Mouse (Mus musculus): Measurements from ENCODE around the gene 1110032A03Rik. TPM values are rescaled to one million over a fixed set of nuclear protein-coding genes. Genes with fewer than 3 reads are reported as not detected.

1110032A03Rik gene
- total RNA-seq, 1 experiment = 6.8 TPM

DNA sequence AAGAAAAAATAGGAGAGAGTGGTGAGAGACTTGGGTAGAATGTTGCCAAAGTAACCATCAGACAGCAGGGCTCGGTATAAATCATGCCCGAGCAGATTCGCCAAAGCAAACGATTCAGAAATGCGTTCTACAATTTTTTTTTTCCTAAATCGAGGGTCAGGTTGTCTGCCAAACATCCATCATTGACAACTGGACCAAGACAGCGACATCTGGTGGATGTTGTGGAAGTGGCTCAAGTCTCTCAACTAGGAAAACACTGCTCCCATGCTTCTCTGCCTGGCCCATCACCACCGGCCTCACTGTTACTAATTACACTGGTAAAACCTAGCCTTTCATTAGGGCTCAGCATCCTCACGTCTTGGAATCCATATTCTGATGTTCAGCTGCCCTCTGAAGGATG, 40.3 kb downstream of the 1110032A03Rik start:
- H3K9me3 ChIP-seq (ENCODE audit: control insufficient read depth, insufficient read depth, low read depth, low read length) = no peaks in the 10 kb centered on the region
- TF ChIP-seq CHD2 (IDR thresholded peaks at IDR 0.05; ENCODE audit: low read depth, low read length) = no peak
- TF ChIP-seq ZNF384 (IDR thresholded peaks at IDR 0.05; ENCODE audit: low read depth, low read length) = peak; percentile 75
- no peak for TF ChIP-seq HCFC1 (IDR thresholded peaks at IDR 0.05; ENCODE audit: borderline replicate concordance, insufficient read depth, low read length)
- no peak for TF ChIP-seq ZC3H11A (IDR thresholded peaks at IDR 0.05; ENCODE audit: borderline replicate concordance, low read depth, low read length)
- no peak for TF ChIP-seq MAFK (IDR thresholded peaks at IDR 0.05; ENCODE audit: insufficient read depth, low read depth, low read length)
- no peak for DNase-seq (ENCODE audit: low read depth, low spot score)
- no peak overlapping the region for H3K4me3 ChIP-seq (ENCODE audit: insufficient read depth in 1 of 2, low read depth in 1 of 2, low read length in 2 of 2, poor library complexity in 1 of 2, severe bottlenecking in 1 of 2)
- H3K27ac ChIP-seq (ENCODE audit: insufficient read depth, low read depth, low read length, poor library complexity, severe bottlenecking) = no peak overlapping the region
- no peaks in the 10 kb centered on the region for H3K36me3 ChIP-seq (ENCODE audit: control insufficient read depth, insufficient read depth, low read length, poor library complexity, severe bottlenecking)
- H3K9ac ChIP-seq (ENCODE audit: insufficient read depth, low read depth, low read length, poor library complexity, severe bottlenecking) = no peak overlapping the region
- peaks cover 0 to 9% of the 10 kb centered on the region in 2 experiments; a peak in 2 of 4 replicates for H3K4me1 ChIP-seq (ENCODE audit: control insufficient read depth in 2 of 2, insufficient read depth in 2 of 2, low read length in 2 of 2, poor library complexity in 1 of 2)
- in situ Hi-C loops (cut with MboI; ENCODE audit: low sequenced_read_pairs in 2 of 2, unreplicated experiment in 2 of 2) = no loop called here

DNA sequence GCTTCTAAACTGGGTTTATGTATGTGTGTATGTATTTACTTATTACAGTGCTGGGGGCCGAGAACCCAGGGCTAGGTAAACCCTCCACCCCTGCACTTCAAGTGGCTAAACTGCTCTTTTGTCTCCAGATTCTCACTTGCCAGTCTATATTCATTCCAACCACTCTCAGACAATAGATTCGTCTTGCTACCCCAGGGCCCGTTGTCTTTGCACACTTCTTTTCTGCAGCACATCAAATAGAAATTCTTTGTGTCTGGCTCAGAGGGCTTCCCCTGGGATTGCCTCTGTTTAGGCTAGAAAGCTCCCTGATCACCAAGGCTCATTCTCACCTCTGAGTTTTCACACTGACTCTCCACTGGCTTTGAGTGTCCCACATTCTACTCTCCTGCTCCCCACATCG, 42.8 kb downstream of the 1110032A03Rik start:
- in situ Hi-C loops (cut with MboI; ENCODE audit: low sequenced_read_pairs in 2 of 2, unreplicated experiment in 2 of 2) = no loop called here
- Histone ChIP-seq H3K27ac (ENCODE audit: insufficient read depth, low read depth, low read length, poor library complexity, severe bottlenecking) (no peak overlapping the region; the same call in 1 of the 2 replicates), H3K9me3 (ENCODE audit: control insufficient read depth, insufficient read depth, low read depth, low read length) (no peaks in the 10 kb centered on the region), H3K9ac (ENCODE audit: insufficient read depth, low read depth, low read length, poor library complexity, severe bottlenecking) (no peak overlapping the region), H3K4me1 (ENCODE audit: control insufficient read depth in 2 of 2, insufficient read depth in 2 of 2, low read length in 2 of 2, poor library complexity in 1 of 2) (peaks cover 0 to 6% of the 10 kb centered on the region in 2 experiments; a peak in 2 of 4 replicates), H3K4me3 (ENCODE audit: insufficient read depth in 1 of 2, low read depth in 1 of 2, low read length in 2 of 2, poor library complexity in 1 of 2, severe bottlenecking in 1 of 2) (no peak overlapping the region), H3K36me3 (ENCODE audit: control insufficient read depth, insufficient read depth, low read length, poor library complexity, severe bottlenecking) (no peaks in the 10 kb centered on the region)
- TF ChIP-seq ZNF384 (IDR thresholded peaks at IDR 0.05; ENCODE audit: low read depth, low read length) (no peak), CHD2 (IDR thresholded peaks at IDR 0.05; ENCODE audit: low read depth, low read length) (no peak), ZC3H11A (IDR thresholded peaks at IDR 0.05; ENCODE audit: borderline replicate concordance, low read depth, low read length) (no peak), MAFK (IDR thresholded peaks at IDR 0.05; ENCODE audit: insufficient read depth, low read depth, low read length) (no peak), HCFC1 (IDR thresholded peaks at IDR 0.05; ENCODE audit: borderline replicate concordance, insufficient read depth, low read length) (no peak)
- DNase-seq (ENCODE audit: low read depth, low spot score) = no peak

DNA sequence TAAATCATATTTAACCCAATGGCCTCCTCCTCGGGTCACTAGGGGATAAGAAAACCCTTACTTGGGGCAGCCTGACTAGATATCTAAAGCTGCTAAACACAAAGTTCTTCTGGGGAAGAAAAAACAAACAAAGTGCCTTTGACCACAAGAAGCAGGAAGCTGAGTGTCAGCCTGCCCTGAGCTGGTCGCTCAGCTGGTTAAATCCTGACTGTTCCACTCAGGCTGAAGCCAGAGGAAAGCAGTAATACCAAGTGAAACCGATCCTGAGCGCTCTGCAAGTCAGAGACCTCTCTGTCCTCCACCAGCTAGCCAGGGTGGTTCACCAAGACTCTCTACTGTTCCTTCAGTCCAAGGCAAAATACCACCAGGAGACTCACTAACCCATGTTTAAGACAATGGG, 45.7 kb downstream of the 1110032A03Rik start:
- Histone ChIP-seq H3K9ac (ENCODE audit: insufficient read depth, low read depth, low read length, poor library complexity, severe bottlenecking) (no peak overlapping the region), H3K4me1 (ENCODE audit: control insufficient read depth in 2 of 2, insufficient read depth in 2 of 2, low read length in 2 of 2, poor library complexity in 1 of 2) (peaks cover 0 to 16% of the 10 kb centered on the region in 2 experiments; a peak in 3 of 4 replicates), H3K36me3 (ENCODE audit: control insufficient read depth, insufficient read depth, low read length, poor library complexity, severe bottlenecking) (no peaks in the 10 kb centered on the region), H3K27ac (ENCODE audit: insufficient read depth, low read depth, low read length, poor library complexity, severe bottlenecking) (no peak overlapping the region), H3K4me3 (ENCODE audit: insufficient read depth in 1 of 2, low read depth in 1 of 2, low read length in 2 of 2, poor library complexity in 1 of 2, severe bottlenecking in 1 of 2) (no peak overlapping the region), H3K9me3 (ENCODE audit: control insufficient read depth, insufficient read depth, low read depth, low read length) (no peaks in the 10 kb centered on the region)
- in situ Hi-C loops (cut with MboI; ENCODE audit: low sequenced_read_pairs in 2 of 2, unreplicated experiment in 2 of 2) = no loop called here
- DNase-seq (ENCODE audit: low read depth, low spot score) = no peak
- TF ChIP-seq HCFC1 (IDR thresholded peaks at IDR 0.05; ENCODE audit: borderline replicate concordance, insufficient read depth, low read length) = no peak
- no peak for TF ChIP-seq CHD2 (IDR thresholded peaks at IDR 0.05; ENCODE audit: low read depth, low read length)
- no peak for TF ChIP-seq MAFK (IDR thresholded peaks at IDR 0.05; ENCODE audit: insufficient read depth, low read depth, low read length)
- TF ChIP-seq ZNF384 (IDR thresholded peaks at IDR 0.05; ENCODE audit: low read depth, low read length) = no peak
- no peak for TF ChIP-seq ZC3H11A (IDR thresholded peaks at IDR 0.05; ENCODE audit: borderline replicate concordance, low read depth, low read length)

DNA sequence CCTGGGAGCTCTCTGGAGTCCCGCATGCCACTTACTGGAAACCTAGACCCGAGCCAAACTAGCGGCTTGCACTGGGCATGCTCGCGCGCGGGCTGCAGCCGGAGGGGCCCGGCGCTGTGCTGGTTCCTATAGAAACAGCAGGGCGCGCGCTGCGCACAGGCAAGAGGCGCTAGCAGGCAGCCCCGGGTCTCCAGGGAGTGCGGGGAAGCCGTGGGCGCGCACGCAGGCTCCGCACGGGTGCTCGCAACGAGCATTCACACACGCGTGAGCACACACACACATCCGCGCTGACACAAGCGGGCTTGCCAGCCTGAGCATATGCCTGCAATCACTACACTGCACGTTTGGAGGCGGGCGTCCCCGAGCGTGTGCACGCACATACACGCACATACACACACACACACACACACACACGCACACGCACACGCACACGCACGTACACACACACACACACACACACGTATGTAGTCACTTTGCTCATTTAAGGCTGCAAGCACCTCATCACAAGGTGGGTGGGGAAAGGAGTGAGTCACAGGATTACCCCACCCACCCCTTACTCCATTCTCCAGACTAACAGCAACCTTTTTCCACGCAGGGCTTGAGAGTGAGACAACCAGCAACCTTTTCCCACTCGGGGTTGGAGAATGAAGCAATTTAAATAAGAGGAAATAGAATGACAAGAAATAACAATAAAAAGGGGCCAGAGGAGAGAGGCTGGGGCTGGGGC, 47.2 kb downstream of the 1110032A03Rik start:
- peak; percentile 65 for DNase-seq (ENCODE audit: low read depth, low spot score)
- Histone ChIP-seq H3K27ac (ENCODE audit: insufficient read depth, low read depth, low read length, poor library complexity, severe bottlenecking) (peak overlapping the region; percentile 48; the same call in 1 of the 2 replicates), H3K4me1 (ENCODE audit: control insufficient read depth in 2 of 2, insufficient read depth in 2 of 2, low read length in 2 of 2, poor library complexity in 1 of 2) (peaks cover 0 to 15% of the 10 kb centered on the region in 2 experiments; a peak in 3 of 4 replicates), H3K36me3 (ENCODE audit: control insufficient read depth, insufficient read depth, low read length, poor library complexity, severe bottlenecking) (no peaks in the 10 kb centered on the region), H3K9me3 (ENCODE audit: control insufficient read depth, insufficient read depth, low read depth, low read length) (no peaks in the 10 kb centered on the region), H3K9ac (ENCODE audit: insufficient read depth, low read depth, low read length, poor library complexity, severe bottlenecking) (peak overlapping the region; percentile 73), H3K4me3 (ENCODE audit: insufficient read depth in 1 of 2, low read depth in 1 of 2, low read length in 2 of 2, poor library complexity in 1 of 2, severe bottlenecking in 1 of 2) (peak overlapping the region; percentile 60 to 78)
- TF ChIP-seq MAFK (IDR thresholded peaks at IDR 0.05; ENCODE audit: insufficient read depth, low read depth, low read length) = no peak
- TF ChIP-seq ZNF384 (IDR thresholded peaks at IDR 0.05; ENCODE audit: low read depth, low read length) = no peak
- no peak for TF ChIP-seq ZC3H11A (IDR thresholded peaks at IDR 0.05; ENCODE audit: borderline replicate concordance, low read depth, low read length)
- no peak for TF ChIP-seq HCFC1 (IDR thresholded peaks at IDR 0.05; ENCODE audit: borderline replicate concordance, insufficient read depth, low read length)
- no peak for TF ChIP-seq CHD2 (IDR thresholded peaks at IDR 0.05; ENCODE audit: low read depth, low read length)
- in situ Hi-C loops (cut with MboI; ENCODE audit: low sequenced_read_pairs in 2 of 2, unreplicated experiment in 2 of 2) = no loop called here

Data from ES-E14 (cell line).